Mouse (Mus musculus) heart, embryonic 16.5 days (tissue): ENCODE measurements around the gene BC048679. TPM values are rescaled to one million over a fixed set of nuclear protein-coding genes. Genes with fewer than 3 reads are reported as not detected.
"Not testable (repeated sequence)": the region's sequence is repeated elsewhere in the genome, so short reads cannot be mapped to it uniquely, and the experiment has no call there.

Source experiments
- ATAC-seq: fragments of 200-750 bp; cut with Nextera tagmentation; replicated peaks from 2 replicates; pipeline ENCODE4 v1.8.0; 2017; ENCODE audit warnings: moderate number of reproducible peaks; ENCODE audit not compliant: insufficient read depth, low FRiP score; ENCODE audit errors: extremely low read depth
- H3K27ac ChIP-seq: fragments of 300-500 bp; sonication (generic); 2 replicates; pipeline ENCODE4 v1.5.1; 2014; ENCODE audit warnings: mild to moderate bottlenecking, low read length, control low read depth, moderate library complexity
- H3K27me3 ChIP-seq: fragments of 300-500 bp; sonication (generic); 2 replicates; pipeline ENCODE4 v1.6.1; 2014; ENCODE audit warnings: low read length, mixed read lengths; ENCODE audit not compliant: control insufficient read depth, insufficient read depth
- H3K36me3 ChIP-seq: fragments of 300-500 bp; sonication (generic); 2 replicates; pipeline ENCODE4 v1.6.1; 2014; ENCODE audit not compliant: control insufficient read depth, insufficient read depth
- H3K4me1 ChIP-seq: fragments of 300-500 bp; sonication (generic); 2 replicates; pipeline ENCODE4 v1.6.1; 2014; ENCODE audit warnings: low read length, mixed read lengths; ENCODE audit not compliant: control insufficient read depth, insufficient read depth
- H3K4me2 ChIP-seq: fragments of 300-500 bp; sonication (generic); 2 replicates; pipeline ENCODE4 v1.6.1; 2014; ENCODE audit warnings: low read depth, mild to moderate bottlenecking, control low read depth, low read length
- H3K4me3 ChIP-seq: fragments of 300-500 bp; sonication (generic); 2 replicates; pipeline ENCODE4 v1.5.1; 2014; ENCODE audit warnings: mild to moderate bottlenecking, control low read depth, low read length
- H3K9ac ChIP-seq: fragments of 300-500 bp; sonication (generic); 2 replicates; pipeline ENCODE4 v1.6.1; 2014; ENCODE audit warnings: low read length, control low read depth
- H3K9me3 ChIP-seq: fragments of 300-500 bp; sonication (generic); replicated peaks from 2 replicates; pipeline ENCODE4 v1.6.1; 2016; ENCODE audit warnings: low read length; ENCODE audit not compliant: control insufficient read depth
- WGBS: fragments of 180-500 bp; shearing (Covaris S2); extraction: QIAGEN DNeasy Blood & Tissue Kit; methylation state at CpG from one replicate; pipeline ENCODE4 v1.1.7; 2014; 5-methylcytosine and 5-hydroxymethylcytosine counted together
- polyA plus RNA-seq: library from polyadenylated mRNA; unstranded; fragments of >200 nt; fragmentation: Nextera tagmentation; extraction: Ambion mirVana; gene quantifications from 2 replicates; pipeline ENCODE4 v1.2.1, GENCODE M21; 2015

The BC048679 gene
- polyA plus RNA-seq, 1 experiment from 2014 or later: not detected

GRCm38 (mm10) chr7:81489649-81490048, 8.4 kb downstream of the BC048679 start:
- Histone ChIP-seq H3K9ac (no peak overlapping the region), H3K27ac (no peak overlapping the region), H3K4me3 (no peak overlapping the region), H3K36me3 (no peaks in the 10 kb centered on the region), H3K9me3 (no peaks in the 10 kb centered on the region), H3K4me2 (no peak overlapping the region), H3K4me1 (peaks cover 7% of the 10 kb centered on the region), H3K27me3 (peaks cover 22% of the 10 kb centered on the region)
- 6% methylated on average over 9 of the region's 9 CpGs for WGBS
- ATAC-seq: no peak

- Histone ChIP-seq H3K27me3 (peaks cover 19% of the 10 kb centered on the region), H3K27ac (no peak overlapping the region), H3K9me3 (no peaks in the 10 kb centered on the region), H3K9ac (no peak overlapping the region), H3K36me3 (no peaks in the 10 kb centered on the region), H3K4me1 (no peaks in the 10 kb centered on the region), H3K4me3 (no peak overlapping the region), H3K4me2 (no peak overlapping the region)
- WGBS: 9% methylated on average over 8 of the region's 8 CpGs
- ATAC-seq: no peak
Observed at GRCm38 (mm10) chr7:81480800-81481199, 17.3 kb downstream of the BC048679 start.

GRCm38 (mm10) chr7:81479531-81480090, 18.5 kb downstream of the BC048679 start:
- Histone ChIP-seq H3K27me3 (peaks cover 19% of the 10 kb centered on the region), H3K4me1 (no peaks in the 10 kb centered on the region), H3K4me2 (no peak overlapping the region), H3K36me3 (no peaks in the 10 kb centered on the region), H3K4me3 (no peak overlapping the region), H3K27ac (no peak overlapping the region), H3K9ac (no peak overlapping the region), H3K9me3 (no peaks in the 10 kb centered on the region)
- no peak for ATAC-seq
- WGBS: 53% methylated on average over 3 of the region's 3 CpGs

GRCm38 (mm10) chr7:81478261-81478660, 19.8 kb downstream of the BC048679 start:
- H3K9me3 ChIP-seq, H3K9ac ChIP-seq, H3K27ac ChIP-seq, H3K4me1 ChIP-seq, H3K4me2 ChIP-seq, H3K4me3 ChIP-seq, ATAC-seq, H3K36me3 ChIP-seq: not testable (repeated sequence)
- peaks cover 19% of the 10 kb centered on the region for H3K27me3 ChIP-seq

- peaks cover 19% of the 10 kb centered on the region for H3K27me3 ChIP-seq
- H3K36me3 ChIP-seq: no peaks in the 10 kb centered on the region
- 4% methylated on average over 24 of the region's 24 CpGs for WGBS
- no peak overlapping the region for H3K4me3 ChIP-seq
- no peak for ATAC-seq
- no peaks in the 10 kb centered on the region for H3K9me3 ChIP-seq
- H3K4me1 ChIP-seq: no peaks in the 10 kb centered on the region
- no peak overlapping the region for H3K27ac ChIP-seq
- no peak overlapping the region for H3K9ac ChIP-seq
- no peak overlapping the region for H3K4me2 ChIP-seq
Observed at GRCm38 (mm10) chr7:81476833-81477232, 21.2 kb downstream of the BC048679 start.

- Histone ChIP-seq H3K36me3 (no peaks in the 10 kb centered on the region), H3K27me3 (peaks cover 19% of the 10 kb centered on the region), H3K9me3 (no peaks in the 10 kb centered on the region), H3K27ac (no peak overlapping the region), H3K4me1 (no peaks in the 10 kb centered on the region), H3K4me2 (no peak overlapping the region), H3K9ac (no peak overlapping the region), H3K4me3 (no peak overlapping the region)
- WGBS: 58% methylated on average over 3 of the region's 3 CpGs
- ATAC-seq: no peak
Observed at GRCm38 (mm10) chr7:81475221-81475620, 22.9 kb downstream of the BC048679 start.

- Histone ChIP-seq H3K27ac (no peak overlapping the region), H3K27me3 (peaks cover 3% of the 10 kb centered on the region; the same call in 1 of the 2 replicates), H3K4me2 (no peak overlapping the region), H3K9ac (no peak overlapping the region), H3K4me3 (no peak overlapping the region), H3K36me3 (no peaks in the 10 kb centered on the region), H3K9me3 (no peaks in the 10 kb centered on the region), H3K4me1 (no peaks in the 10 kb centered on the region)
- ATAC-seq: no peak
- WGBS: 66% methylated on average over 9 of the region's 9 CpGs
Observed at GRCm38 (mm10) chr7:81464906-81465450, 33.1 kb downstream of the BC048679 start.

GRCm38 (mm10) chr7:81464116-81464515, 34.0 kb downstream of the BC048679 start:
- no peak overlapping the region for H3K4me3 ChIP-seq
- ATAC-seq: no peak
- H3K4me1 ChIP-seq: no peaks in the 10 kb centered on the region
- no peak overlapping the region for H3K9ac ChIP-seq
- 7% methylated on average over 4 of the region's 4 CpGs for WGBS
- H3K27ac ChIP-seq: no peak overlapping the region
- H3K36me3 ChIP-seq: no peaks in the 10 kb centered on the region
- H3K27me3 ChIP-seq: peaks cover 5% of the 10 kb centered on the region
- H3K9me3 ChIP-seq: no peaks in the 10 kb centered on the region
- H3K4me2 ChIP-seq: no peak overlapping the region

- no peak overlapping the region for H3K4me3 ChIP-seq
- H3K27me3 ChIP-seq: peaks cover 11% of the 10 kb centered on the region
- H3K4me1 ChIP-seq: no peaks in the 10 kb centered on the region
- no peak overlapping the region for H3K9ac ChIP-seq
- no peaks in the 10 kb centered on the region for H3K36me3 ChIP-seq
- H3K27ac ChIP-seq: no peak overlapping the region
- 64% methylated on average over 3 of the region's 3 CpGs for WGBS
- no peak for ATAC-seq
- no peaks in the 10 kb centered on the region for H3K9me3 ChIP-seq
- H3K4me2 ChIP-seq: no peak overlapping the region
Observed at GRCm38 (mm10) chr7:81462815-81463214, 35.3 kb downstream of the BC048679 start.
